Mouse (Mus musculus) liver, embryonic 14.5 days (tissue): ENCODE data around the gene Sspn.

Experiments used
- CTCF ChIP-seq: IDR thresholded peaks from 2 replicates; pipeline ENCODE4 v1.5.1; 2016; ENCODE audit warnings: antibody characterized with exemption, low read depth, control low read depth
- EP300 ChIP-seq: IDR thresholded peaks from 2 replicates; pipeline ENCODE4 v1.6.1; 2016; ENCODE audit warnings: antibody characterized with exemption, low read depth

DNA sequence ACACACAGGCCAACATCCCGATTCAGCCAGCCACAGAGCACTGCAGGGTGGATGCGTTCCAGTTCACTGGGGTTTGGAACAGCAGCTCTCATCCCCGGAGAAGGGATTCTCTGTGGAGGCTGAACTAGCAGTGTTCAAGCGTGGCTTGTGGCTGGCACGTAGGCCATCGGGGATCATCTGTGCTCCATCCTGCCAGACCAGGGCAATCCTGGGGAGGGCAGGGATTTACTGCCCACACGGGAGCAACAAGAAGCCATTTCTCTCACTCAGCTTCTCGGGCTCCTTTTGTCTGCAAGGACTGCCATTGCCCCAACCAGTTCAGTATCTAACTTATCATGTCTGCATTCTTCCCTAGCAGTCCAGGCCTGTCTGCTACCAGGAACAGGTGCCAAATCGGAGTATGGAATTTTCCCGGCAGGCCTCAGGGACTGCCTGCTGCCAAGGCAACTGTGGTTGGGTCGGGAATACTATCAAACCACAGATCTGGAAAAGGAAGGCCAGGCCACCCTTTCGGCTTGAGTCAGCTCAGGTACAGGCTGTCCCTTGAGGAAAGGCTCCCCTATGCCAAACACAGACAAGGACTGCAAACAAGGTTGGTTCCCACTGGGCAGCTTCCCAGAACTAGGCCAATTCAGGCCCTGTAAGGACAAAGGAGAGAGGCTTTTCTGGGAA lies 78.8 kb downstream of the Sspn start:
- no peak for TF ChIP-seq CTCF
- TF ChIP-seq EP300, result no peak
